Mouse (Mus musculus) hindbrain, embryonic 12.5 days (tissue): ENCODE data around the gene Btf3. TPM values are rescaled to one million over a fixed set of nuclear protein-coding genes. Genes with fewer than 3 reads are reported as not detected.

Experiments
- ATAC-seq: fragments of 200-750 bp; cut with Nextera tagmentation; 2 replicates; pipeline ENCODE4 v1.8.0; 2017; ENCODE audit warnings: moderate TSS enrichment; ENCODE audit not compliant: low FRiP score
- H3K27ac ChIP-seq: fragments of 300-500 bp; sonication (generic); 2 replicates; pipeline ENCODE4 v1.5.1; 2016; ENCODE audit warnings: mild to moderate bottlenecking
- H3K27me3 ChIP-seq: fragments of 300-500 bp; sonication (generic); 2 replicates; pipeline ENCODE4 v1.6.1; 2016; ENCODE audit warnings: mild to moderate bottlenecking
- H3K36me3 ChIP-seq: fragments of 300-500 bp; sonication (generic); 2 replicates; pipeline ENCODE4 v1.6.1; 2016; ENCODE audit warnings: mild to moderate bottlenecking
- H3K4me1 ChIP-seq: fragments of 300-500 bp; sonication (generic); 2 replicates; pipeline ENCODE4 v1.6.1; 2016
- H3K4me2 ChIP-seq: fragments of 300-500 bp; sonication (generic); replicated peaks from 2 replicates; pipeline ENCODE4 v1.6.1; 2016; ENCODE audit warnings: mild to moderate bottlenecking
- H3K4me3 ChIP-seq: fragments of 300-500 bp; sonication (generic); 2 replicates; pipeline ENCODE4 v1.5.1; 2016; ENCODE audit warnings: mild to moderate bottlenecking
- H3K9ac ChIP-seq: fragments of 300-500 bp; sonication (generic); 2 replicates; pipeline ENCODE4 v1.6.1; 2016; ENCODE audit warnings: mild to moderate bottlenecking, moderate library complexity
- H3K9me3 ChIP-seq: fragments of 300-500 bp; sonication (generic); replicated peaks from 2 replicates; pipeline ENCODE4 v1.6.1; 2016; ENCODE audit warnings: mild to moderate bottlenecking
- WGBS: fragments of 180-500 bp; shearing (Covaris S2); methylation state at CpG from one replicate; pipeline ENCODE4 v1.1.7; 2016; 5-methylcytosine and 5-hydroxymethylcytosine counted together
- polyA plus RNA-seq: library from polyadenylated mRNA; unstranded; fragments of >200 nt; fragmentation: Nextera tagmentation; extraction: Ambion mirVana; gene quantifications from 2 replicates; pipeline ENCODE4 v1.2.1, GENCODE M21; 2016

Btf3 gene
- polyA plus RNA-seq, 1 experiment from 2014 or later: 631 TPM

- 73% methylated on average over 11 of the region's 11 CpGs for WGBS
- H3K27ac ChIP-seq: no peak overlapping the region
- H3K9me3 ChIP-seq: no peaks in the 10 kb centered on the region
- H3K36me3 ChIP-seq: no peaks in the 10 kb centered on the region
- H3K27me3 ChIP-seq: no peaks in the 10 kb centered on the region
- no peaks in the 10 kb centered on the region for H3K4me1 ChIP-seq
- no peak for ATAC-seq
- no peak overlapping the region for H3K4me3 ChIP-seq
- H3K4me2 ChIP-seq: no peak overlapping the region
- no peak overlapping the region for H3K9ac ChIP-seq
Measured at GRCm38 (mm10) chr13:98325034-98325433, 8.2 kb upstream of the Btf3 start.

GRCm38 (mm10) chr13:98317911-98318310 is 1.1 kb upstream of the Btf3 start:
- no peaks in the 10 kb centered on the region for H3K27me3 ChIP-seq
- H3K4me1 ChIP-seq: peaks cover 12% of the 10 kb centered on the region
- no peak overlapping the region for H3K9ac ChIP-seq
- H3K9me3 ChIP-seq: no peaks in the 10 kb centered on the region
- WGBS: 90% methylated on average over 6 of the region's 6 CpGs
- H3K4me3 ChIP-seq: no peak overlapping the region
- peaks cover 11% of the 10 kb centered on the region; the same call in 1 of the 2 replicates for H3K36me3 ChIP-seq
- H3K4me2 ChIP-seq: peak overlapping the region; percentile 63
- no peak overlapping the region for H3K27ac ChIP-seq
- no peak for ATAC-seq

- H3K4me1 ChIP-seq: peaks cover 12% of the 10 kb centered on the region
- H3K36me3 ChIP-seq: peaks cover 16% of the 10 kb centered on the region; the same call in 1 of the 2 replicates
- peak overlapping the region; percentile 98 for H3K9ac ChIP-seq
- no peaks in the 10 kb centered on the region for H3K27me3 ChIP-seq
- no peak for ATAC-seq
- 3% methylated on average over 16 of the region's 16 CpGs for WGBS
- H3K27ac ChIP-seq: peak overlapping the region; percentile 86
- no peaks in the 10 kb centered on the region for H3K9me3 ChIP-seq
- peak overlapping the region; percentile 98 for H3K4me3 ChIP-seq
- peak overlapping the region; percentile 63 for H3K4me2 ChIP-seq
Measured at GRCm38 (mm10) chr13:98317246-98317677, 456 bp upstream of the Btf3 start.

- H3K27ac ChIP-seq: peak overlapping the region; percentile 86
- H3K9ac ChIP-seq: peak overlapping the region; percentile 98
- peak overlapping the region; percentile 62 for H3K4me2 ChIP-seq
- WGBS: 1% methylated on average over 17 of the region's 17 CpGs
- H3K9me3 ChIP-seq: no peaks in the 10 kb centered on the region
- peaks cover 12% of the 10 kb centered on the region for H3K4me1 ChIP-seq
- H3K36me3 ChIP-seq: peaks cover 28% of the 10 kb centered on the region
- ATAC-seq: no peak
- peak overlapping the region; percentile 98 for H3K4me3 ChIP-seq
- H3K27me3 ChIP-seq: no peaks in the 10 kb centered on the region
Measured at GRCm38 (mm10) chr13:98316140-98316479, 696 bp downstream of the Btf3 start.

- Histone ChIP-seq H3K27ac (no peak overlapping the region), H3K27me3 (no peaks in the 10 kb centered on the region), H3K9me3 (no peaks in the 10 kb centered on the region), H3K4me3 (0 out of 2 replicates have a peak overlapping the region, but pooled peaks have one; percentile 7), H3K9ac (no peak overlapping the region; the same call in 1 of the 2 replicates), H3K36me3 (peaks cover 38% of the 10 kb centered on the region), H3K4me1 (peaks cover 12% of the 10 kb centered on the region), H3K4me2 (peak overlapping the region; percentile 62)
- ATAC-seq: no peak
- WGBS: 80% methylated on average over 4 of the region's 4 CpGs
Measured at GRCm38 (mm10) chr13:98315124-98315523, 1.7 kb downstream of the Btf3 start.

GRCm38 (mm10) chr13:98313631-98314030 is 3.2 kb downstream of the Btf3 start:
- no peak overlapping the region for H3K4me2 ChIP-seq
- WGBS: 83% methylated on average over 7 of the region's 7 CpGs
- H3K27me3 ChIP-seq: no peaks in the 10 kb centered on the region
- H3K9me3 ChIP-seq: no peaks in the 10 kb centered on the region
- no peak for ATAC-seq
- peaks cover 50% of the 10 kb centered on the region for H3K36me3 ChIP-seq
- no peak overlapping the region for H3K9ac ChIP-seq
- H3K4me3 ChIP-seq: no peak overlapping the region
- H3K27ac ChIP-seq: no peak overlapping the region
- H3K4me1 ChIP-seq: peaks cover 12% of the 10 kb centered on the region

- peaks cover 12% of the 10 kb centered on the region for H3K4me1 ChIP-seq
- no peak overlapping the region for H3K4me2 ChIP-seq
- 95% methylated on average over 5 of the region's 5 CpGs for WGBS
- no peak overlapping the region for H3K27ac ChIP-seq
- no peak overlapping the region for H3K4me3 ChIP-seq
- no peaks in the 10 kb centered on the region for H3K9me3 ChIP-seq
- no peak for ATAC-seq
- no peaks in the 10 kb centered on the region for H3K27me3 ChIP-seq
- peaks cover 61% of the 10 kb centered on the region for H3K36me3 ChIP-seq
- H3K9ac ChIP-seq: no peak overlapping the region
Measured at GRCm38 (mm10) chr13:98311597-98311996, 5.2 kb downstream of the Btf3 start.

- no peak for ATAC-seq
Measured at GRCm38 (mm10) chr13:98308724-98309123, 8.1 kb downstream of the Btf3 start.

GRCm38 (mm10) chr13:98308004-98308403 is 8.8 kb downstream of the Btf3 start:
- 92% methylated on average over 5 of the region's 5 CpGs for WGBS
- no peaks in the 10 kb centered on the region for H3K27me3 ChIP-seq
- no peak overlapping the region for H3K27ac ChIP-seq
- H3K4me3 ChIP-seq: no peak overlapping the region
- ATAC-seq: no peak
- H3K4me2 ChIP-seq: no peak overlapping the region
- peaks cover 53% of the 10 kb centered on the region for H3K36me3 ChIP-seq
- H3K9me3 ChIP-seq: no peaks in the 10 kb centered on the region
- H3K4me1 ChIP-seq: no peaks in the 10 kb centered on the region; the same call in 1 of the 2 replicates
- no peak overlapping the region for H3K9ac ChIP-seq

More at GRCm38 (mm10) chr13:98308724-98309123, 8.1 kb downstream of the Btf3 start:
- no peak overlapping the region for H3K27ac ChIP-seq
- H3K4me3 ChIP-seq: no peak overlapping the region
- 85% methylated on average over 4 of the region's 4 CpGs for WGBS
- no peaks in the 10 kb centered on the region; the same call in 1 of the 2 replicates for H3K4me1 ChIP-seq
- no peak overlapping the region for H3K4me2 ChIP-seq
- no peaks in the 10 kb centered on the region for H3K9me3 ChIP-seq
- H3K9ac ChIP-seq: no peak overlapping the region
- H3K36me3 ChIP-seq: peaks cover 58% of the 10 kb centered on the region
- no peaks in the 10 kb centered on the region for H3K27me3 ChIP-seq

- Histone ChIP-seq H3K4me1 (no peaks in the 10 kb centered on the region; the same call in 1 of the 2 replicates), H3K9ac (no peak overlapping the region), H3K27ac (peak overlapping the region; percentile 56; the same call in 1 of the 2 replicates), H3K4me3 (no peak overlapping the region), H3K27me3 (no peaks in the 10 kb centered on the region), H3K9me3 (no peaks in the 10 kb centered on the region), H3K36me3 (peaks cover 44% of the 10 kb centered on the region), H3K4me2 (0 out of 2 replicates have a peak overlapping the region, but pooled peaks have one; percentile 3)
- WGBS: 54% methylated on average over 14 of the region's 14 CpGs
- ATAC-seq: no peak
Measured at GRCm38 (mm10) chr13:98306852-98307475, 9.8 kb downstream of the Btf3 start.

- Histone ChIP-seq H3K36me3 (peaks cover 38% of the 10 kb centered on the region), H3K4me2 (no peak overlapping the region), H3K9me3 (no peaks in the 10 kb centered on the region), H3K27me3 (no peaks in the 10 kb centered on the region), H3K9ac (no peak overlapping the region), H3K4me1 (no peaks in the 10 kb centered on the region; the same call in 1 of the 2 replicates), H3K27ac (0 out of 2 replicates have a peak overlapping the region, but pooled peaks have one; percentile 56), H3K4me3 (no peak overlapping the region)
- 38% methylated on average over 5 of the region's 5 CpGs for WGBS
- peak; percentile 40; the same call in 1 of the 2 replicates for ATAC-seq
Measured at GRCm38 (mm10) chr13:98306393-98306792, 10.4 kb downstream of the Btf3 start.

- no peak overlapping the region for H3K27ac ChIP-seq
- WGBS: 86% methylated on average over 9 of the region's 9 CpGs
- H3K9ac ChIP-seq: no peak overlapping the region
- H3K4me1 ChIP-seq: no peaks in the 10 kb centered on the region; the same call in 1 of the 2 replicates
- H3K4me2 ChIP-seq: no peak overlapping the region
- no peaks in the 10 kb centered on the region for H3K9me3 ChIP-seq
- no peak for ATAC-seq
- no peaks in the 10 kb centered on the region for H3K27me3 ChIP-seq
- H3K36me3 ChIP-seq: peaks cover 27% of the 10 kb centered on the region
- H3K4me3 ChIP-seq: no peak overlapping the region
Measured at GRCm38 (mm10) chr13:98305257-98305656, 11.5 kb downstream of the Btf3 start.
